Mouse (Mus musculus): ENCODE measurements at regions not wholly inside any gene's neighbourhood (a gene's known extent, or its start where the extent isn't known, plus 50 kb on each side); places are given as distances from the start of the nearest gene placed in this dataset.

- no peak for DNase-seq (ENCODE audit: low spot score)
These were observed 759.9 kb upstream of the Fam160b2 start for GRCm38 (mm10) chr14:71359581-71359980.

- DNase-seq (ENCODE audit: low spot score), result no peak
These were observed 738.6 kb upstream of the Fam160b2 start for GRCm38 (mm10) chr14:71338219-71338618.

GRCm38 (mm10) chr14:71336906-71337305 lies 737.3 kb upstream of the Fam160b2 start:
- no peak for DNase-seq (ENCODE audit: low spot score)

- no peak for DNase-seq (ENCODE audit: low spot score)
These were observed 734.4 kb upstream of the Fam160b2 start for GRCm38 (mm10) chr14:71334022-71334421.

GRCm38 (mm10) chr14:71329862-71330630 lies 730.4 kb upstream of the Fam160b2 start:
- DNase-seq (ENCODE audit: low spot score), result no peak

GRCm38 (mm10) chr14:71327621-71328020 lies 728.0 kb upstream of the Fam160b2 start:
- DNase-seq (ENCODE audit: low spot score), result no peak

- DNase-seq (ENCODE audit: low spot score), result no peak
These were observed 727.0 kb upstream of the Fam160b2 start for GRCm38 (mm10) chr14:71326521-71327105.

GRCm38 (mm10) chr14:71315228-71315627 lies 715.6 kb upstream of the Fam160b2 start:
- DNase-seq (ENCODE audit: low spot score), result no peak

GRCm38 (mm10) chr14:71299755-71300154 lies 700.1 kb upstream of the Fam160b2 start:
- DNase-seq (ENCODE audit: low spot score), result no peak

- no peak for DNase-seq (ENCODE audit: low spot score)
These were observed 681.9 kb upstream of the Fam160b2 start for GRCm38 (mm10) chr14:71281568-71281967.

- no peak for DNase-seq (ENCODE audit: low spot score)
These were observed 676.7 kb upstream of the Fam160b2 start for GRCm38 (mm10) chr14:71276309-71276791.

- no peak for DNase-seq (ENCODE audit: low spot score)
These were observed 672.8 kb upstream of the Fam160b2 start for GRCm38 (mm10) chr14:71272470-71272869.

- no peak for DNase-seq (ENCODE audit: low spot score)
These were observed 658.0 kb upstream of the Fam160b2 start for GRCm38 (mm10) chr14:71257650-71258049.

GRCm38 (mm10) chr14:71254207-71254606 lies 654.6 kb upstream of the Fam160b2 start:
- DNase-seq (ENCODE audit: low spot score), result no peak

- DNase-seq (ENCODE audit: low spot score), result no peak
These were observed 652.5 kb upstream of the Fam160b2 start for GRCm38 (mm10) chr14:71252136-71252535.

- DNase-seq (ENCODE audit: low spot score), result no peak
These were observed 651.5 kb upstream of the Fam160b2 start for GRCm38 (mm10) chr14:71251116-71251515.

- no peak for DNase-seq (ENCODE audit: low spot score)
These were observed 649.8 kb upstream of the Fam160b2 start for GRCm38 (mm10) chr14:71249387-71249965.

GRCm38 (mm10) chr14:71248534-71248933 lies 648.9 kb upstream of the Fam160b2 start:
- no peak for DNase-seq (ENCODE audit: low spot score)

GRCm38 (mm10) chr14:71241655-71242390 lies 642.2 kb upstream of the Fam160b2 start:
- DNase-seq (ENCODE audit: low spot score), result no peak

GRCm38 (mm10) chr14:71236192-71236591 lies 636.6 kb upstream of the Fam160b2 start:
- DNase-seq (ENCODE audit: low spot score), result no peak

- DNase-seq (ENCODE audit: low spot score), result no peak
These were observed 635.3 kb upstream of the Fam160b2 start for GRCm38 (mm10) chr14:71234900-71235299.

GRCm38 (mm10) chr14:71234276-71234675 lies 634.6 kb upstream of the Fam160b2 start:
- no peak for DNase-seq (ENCODE audit: low spot score)

All from urinary bladder, postnatal 25 days (tissue).